Mouse (Mus musculus): ENCODE data around the gene Oas1c.

GRCm38 (mm10) chr5:120782446-120782845 is 29.9 kb downstream of the Oas1c start:
- no peak for TF ChIP-seq CTCF (IDR thresholded peaks at IDR 0.05; ENCODE audit: low read depth)
- TF ChIP-seq EP300 (optimal IDR thresholded peaks at IDR 0.05) = no peak
